Mouse (Mus musculus): ENCODE data around the gene Hecw2.

Gene Hecw2

DNA sequence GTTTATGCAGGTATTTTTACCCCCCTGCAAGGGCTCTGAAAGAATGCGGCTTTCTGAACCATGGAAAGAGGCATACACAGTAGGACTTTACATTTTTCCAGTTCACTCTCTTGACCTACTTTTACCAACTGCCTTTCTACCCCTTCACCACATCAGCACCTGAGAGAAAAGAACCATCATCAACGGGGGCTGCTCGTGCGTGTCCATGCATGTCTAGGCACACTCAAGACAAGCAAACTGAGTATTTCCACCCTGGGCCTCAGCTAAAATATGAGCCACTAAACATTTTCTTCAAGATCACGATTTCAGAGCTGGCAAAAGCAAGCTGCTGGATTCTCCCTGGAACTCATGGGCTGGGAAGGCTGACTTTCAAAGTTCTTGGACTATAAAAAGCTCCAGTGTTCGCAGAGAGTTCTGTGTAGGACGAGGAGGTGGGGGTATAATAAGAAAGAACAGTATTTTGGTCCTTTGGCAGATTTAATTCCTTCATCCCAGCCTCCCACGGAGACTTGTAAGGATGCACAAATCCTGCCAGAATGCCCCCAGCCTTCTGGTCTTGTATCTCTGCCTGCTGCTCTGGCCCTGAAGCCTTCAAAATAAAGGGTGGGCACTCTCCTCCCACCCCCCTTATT is 76.5 kb downstream of the Hecw2 start:
- DNase-seq (ENCODE audit: low spot score), result no peak

- DNase-seq (ENCODE audit: low spot score), result no peak
Measured at GRCm38 (mm10) chr1:54110920-54111605, 83.9 kb downstream of the Hecw2 start.

DNA sequence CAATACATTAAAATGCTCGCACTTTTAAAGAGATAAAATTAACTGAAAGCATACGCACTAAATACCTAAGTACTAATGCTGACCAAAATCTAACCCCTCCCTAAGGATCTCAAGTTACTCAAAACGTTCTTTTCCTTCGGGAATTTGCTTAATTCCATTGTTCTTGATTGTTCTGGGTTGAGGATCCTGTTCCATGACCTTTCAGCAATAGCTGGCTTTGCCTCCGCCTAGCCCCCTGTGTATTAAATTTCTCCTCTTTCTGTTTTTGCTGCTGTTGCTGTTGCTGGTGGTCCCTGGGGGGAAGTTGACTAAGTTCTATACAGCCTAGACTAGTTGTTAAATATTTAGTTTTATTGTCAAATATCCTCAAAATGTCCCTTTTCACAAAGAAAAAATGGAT is 85.7 kb downstream of the Hecw2 start:
- no peak for DNase-seq (ENCODE audit: low spot score)

- DNase-seq (ENCODE audit: low spot score), result no peak
Measured at GRCm38 (mm10) chr1:54106756-54107155, 88.2 kb downstream of the Hecw2 start.

DNA sequence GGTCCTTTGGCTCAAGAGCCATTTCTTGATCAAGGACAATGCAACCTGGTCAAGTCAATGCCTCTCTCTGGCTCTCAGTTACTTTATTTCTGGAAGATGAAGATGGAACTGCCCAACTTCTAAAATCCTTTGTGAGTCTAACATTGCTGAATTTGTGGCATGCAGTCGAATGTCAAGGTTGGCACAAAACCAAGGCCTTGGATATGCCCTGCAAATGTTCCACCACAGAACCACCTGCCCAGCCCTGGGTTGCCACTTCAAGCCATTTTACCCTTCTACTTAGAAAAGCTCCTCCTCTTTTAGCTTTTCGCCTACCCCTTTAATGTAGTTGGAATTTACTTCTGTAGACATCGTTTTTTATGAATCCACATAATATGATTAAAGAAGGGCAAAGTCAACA is 115.3 kb downstream of the Hecw2 start:
- no peak for DNase-seq (ENCODE audit: low spot score)

DNA sequence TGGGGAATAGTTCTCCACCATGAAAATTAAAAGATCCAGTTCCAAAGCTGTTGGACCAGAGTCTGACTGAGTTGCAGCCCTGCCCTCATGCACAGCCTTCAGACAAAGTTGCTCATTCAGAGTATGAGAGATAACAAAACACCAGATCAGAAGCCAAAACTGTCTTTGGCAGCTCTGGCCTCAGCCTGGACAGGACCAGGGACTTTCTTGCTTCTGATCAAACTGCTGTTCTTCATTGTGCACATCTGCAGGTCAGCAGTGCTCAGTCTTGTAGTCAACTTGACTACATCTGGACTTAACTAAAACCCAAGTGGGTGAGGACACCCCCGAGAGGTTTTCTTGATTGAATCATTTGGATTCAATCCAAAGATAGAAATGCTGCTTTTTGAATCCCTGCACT is 120.5 kb downstream of the Hecw2 start:
- DNase-seq (ENCODE audit: low spot score), result no peak

DNA sequence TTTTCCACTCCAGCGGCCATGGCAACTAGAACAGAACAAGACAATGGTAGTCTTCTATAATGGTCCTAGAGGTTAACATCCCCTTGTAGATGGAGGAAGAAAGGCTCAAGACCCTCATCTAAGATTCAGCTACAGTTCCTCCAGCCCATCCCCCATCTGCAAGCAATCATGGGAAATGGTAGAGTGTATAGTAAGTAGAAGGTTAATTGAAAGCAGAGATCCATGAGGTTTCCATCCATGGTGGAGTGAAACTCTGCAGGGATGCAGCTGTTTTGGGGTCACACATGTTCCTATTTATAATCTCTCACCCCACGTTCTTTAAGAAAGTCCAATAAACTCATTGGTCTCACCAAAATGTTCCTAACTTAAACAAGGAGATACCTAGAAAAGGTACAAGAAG is 124.8 kb downstream of the Hecw2 start:
- no peak for DNase-seq (ENCODE audit: low spot score)

DNA sequence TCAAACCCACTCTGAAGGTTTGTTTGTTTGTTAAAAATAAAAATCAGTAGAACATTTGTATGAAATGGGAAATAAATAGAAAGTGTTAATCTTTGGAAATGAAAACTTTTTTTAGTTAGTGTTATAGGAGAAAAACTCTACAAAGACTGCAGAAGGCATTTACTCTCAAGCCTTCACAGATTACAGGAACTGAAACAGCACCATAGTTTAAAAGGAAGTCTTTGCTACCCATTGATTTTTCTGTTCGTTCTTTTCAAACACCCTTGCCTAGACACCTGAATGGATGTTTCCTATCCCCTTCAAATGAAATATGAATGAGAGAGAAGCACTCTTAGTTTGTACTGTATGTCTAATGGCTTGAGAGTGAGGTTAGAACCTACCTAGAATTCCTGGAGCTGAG is 126.7 kb downstream of the Hecw2 start:
- no peak for DNase-seq (ENCODE audit: low spot score)

DNA sequence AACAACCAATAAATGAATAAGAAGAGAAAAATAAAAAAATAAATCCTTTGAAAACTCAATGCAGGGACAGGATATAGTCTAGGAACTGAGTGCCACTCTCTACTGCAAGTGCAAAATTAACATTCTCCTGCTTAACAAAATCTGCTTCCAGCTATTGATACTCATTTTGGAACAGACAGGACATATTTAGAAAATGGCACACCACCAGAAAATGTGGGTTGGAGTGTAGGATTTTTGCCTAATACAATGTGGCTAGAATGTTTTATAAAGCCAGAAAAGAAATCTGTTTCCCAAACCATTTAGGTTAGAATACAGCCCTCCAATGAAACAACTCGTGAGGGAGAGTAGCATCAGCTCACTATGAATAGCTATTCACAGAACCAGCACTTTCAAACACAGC is 129.5 kb downstream of the Hecw2 start:
- no peak for DNase-seq (ENCODE audit: low spot score)

- DNase-seq (ENCODE audit: low spot score), result no peak
Measured at GRCm38 (mm10) chr1:54061078-54061477, 133.9 kb downstream of the Hecw2 start.

DNA sequence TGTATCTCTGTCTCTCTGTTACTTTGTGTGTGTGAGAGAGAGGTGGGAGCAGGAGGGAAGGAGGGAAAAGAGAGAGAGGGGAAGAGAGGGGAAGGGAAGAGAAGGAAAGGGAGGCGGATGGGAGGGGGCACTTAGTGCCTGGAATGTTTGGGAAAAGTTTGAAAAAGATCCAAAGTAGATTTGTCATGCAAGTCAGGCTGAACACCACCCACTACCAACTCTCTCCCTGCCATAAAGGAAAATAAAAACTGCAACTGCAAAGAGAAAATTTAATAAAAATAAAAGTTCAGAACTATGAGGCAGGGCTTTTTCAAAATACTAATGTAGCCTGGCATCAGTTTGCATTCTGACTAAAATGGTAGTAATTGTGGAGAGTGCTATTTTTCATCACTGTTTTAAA is 135.2 kb downstream of the Hecw2 start:
- DNase-seq (ENCODE audit: low spot score), result no peak

DNA sequence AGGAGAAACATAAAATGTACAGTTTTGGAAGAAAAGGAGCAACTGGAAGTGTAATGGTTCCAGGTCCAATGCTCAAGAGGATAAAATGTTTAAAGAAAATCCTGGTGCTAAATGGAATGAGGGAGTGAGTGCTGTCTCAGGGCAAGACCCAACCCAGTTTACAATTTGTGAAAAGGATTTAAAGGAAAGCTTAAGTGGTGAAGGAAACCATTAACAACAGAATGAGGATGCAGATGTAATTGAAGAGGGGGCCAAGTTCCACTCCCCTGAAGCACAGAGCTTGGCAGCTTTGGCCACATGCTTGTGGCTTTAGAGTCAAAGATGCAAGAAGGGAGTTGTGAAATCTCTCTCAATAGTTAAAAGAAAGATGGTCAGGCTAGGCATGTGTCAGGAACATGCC is 142.2 kb downstream of the Hecw2 start:
- no peak for DNase-seq (ENCODE audit: low spot score)

DNA sequence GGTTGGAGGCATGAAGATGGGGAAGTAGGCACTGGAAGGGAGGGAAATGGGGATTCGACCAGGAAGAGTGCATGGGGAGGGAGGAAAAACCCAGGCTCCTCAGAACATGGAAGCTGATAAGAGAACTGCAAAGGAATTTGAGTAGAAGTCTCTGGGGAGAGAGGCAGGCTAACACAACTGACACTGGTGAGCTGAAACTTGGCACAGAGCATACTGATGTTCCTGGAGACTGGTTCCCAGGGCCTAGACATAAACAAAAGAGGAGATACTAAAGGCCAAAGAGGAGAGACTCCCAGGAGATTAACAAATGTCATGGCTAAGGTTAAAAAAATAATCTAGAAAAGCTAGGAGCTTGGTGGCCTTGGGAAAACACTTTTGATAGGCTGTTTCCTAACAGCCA is 148.0 kb downstream of the Hecw2 start:
- no peak for DNase-seq (ENCODE audit: low spot score)

- peak; percentile 8 for DNase-seq (ENCODE audit: low spot score)
Measured at GRCm38 (mm10) chr1:54039062-54039461, 155.9 kb downstream of the Hecw2 start.

DNA sequence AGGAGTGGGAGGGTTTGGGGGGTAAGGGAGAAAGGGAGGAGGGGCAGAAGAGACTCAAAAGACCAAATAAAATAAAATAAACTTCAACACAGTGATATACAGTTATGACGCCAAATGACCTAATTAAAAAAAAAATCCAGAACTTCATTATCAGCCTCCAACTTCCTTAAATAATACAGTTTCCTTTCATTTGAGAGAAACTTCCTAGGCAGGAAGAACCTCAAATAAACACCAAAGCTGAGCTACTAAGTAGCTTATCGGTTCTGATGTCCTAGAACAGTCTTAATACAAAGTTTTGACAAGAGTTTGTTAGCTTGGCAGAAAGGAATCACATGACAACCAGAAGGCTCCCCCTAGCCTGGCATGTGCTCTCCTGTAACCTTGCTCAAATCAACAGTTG is 177.3 kb downstream of the Hecw2 start:
- no peak for DNase-seq (ENCODE audit: low spot score)

DNA sequence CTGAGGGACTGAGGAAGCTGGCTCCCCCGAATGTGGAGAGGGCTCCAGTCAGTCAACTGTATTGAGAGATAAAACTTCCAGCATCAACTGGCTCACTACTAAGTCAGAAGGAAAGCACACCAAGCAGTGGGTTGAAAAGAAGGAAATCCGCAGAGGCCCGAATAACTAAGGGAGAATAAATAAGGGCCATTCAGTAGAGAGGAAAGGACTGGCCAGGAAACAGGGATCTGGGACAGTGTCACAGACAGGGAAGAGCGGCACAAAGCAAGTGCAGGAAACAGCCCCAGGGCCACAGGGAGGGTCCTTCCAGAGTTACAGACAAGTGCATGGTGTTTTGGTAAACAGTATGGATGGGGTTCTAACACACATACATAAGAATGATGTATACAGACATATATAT is 179.2 kb downstream of the Hecw2 start:
- DNase-seq (ENCODE audit: low spot score), result no peak

DNA sequence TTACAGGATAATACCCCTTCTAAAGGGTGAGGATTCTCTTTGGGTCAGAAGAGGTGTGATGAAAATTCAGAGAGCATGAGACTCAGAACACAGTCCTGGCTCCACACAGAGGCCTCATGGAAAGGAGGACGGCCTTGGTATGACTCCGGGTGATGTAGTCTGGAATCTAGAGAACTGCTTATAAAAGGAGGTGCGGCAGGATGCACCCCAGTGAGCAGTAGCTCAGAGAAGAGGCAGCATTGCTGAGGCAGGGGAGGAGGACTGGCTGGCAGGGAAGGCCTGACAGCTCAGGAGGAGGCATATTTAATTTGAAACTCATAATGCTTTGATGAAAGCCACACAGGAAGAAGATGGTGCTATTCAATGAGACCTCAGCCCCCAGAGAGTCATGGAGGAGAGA is 182.6 kb downstream of the Hecw2 start:
- no peak for DNase-seq (ENCODE audit: low spot score)

- no peak for DNase-seq (ENCODE audit: low spot score)
Measured at GRCm38 (mm10) chr1:54009418-54010064, 185.4 kb downstream of the Hecw2 start.

GRCm38 (mm10) chr1:54005860-54006386 is 189.0 kb downstream of the Hecw2 start:
- DNase-seq (ENCODE audit: low spot score), result no peak

- no peak for DNase-seq (ENCODE audit: low spot score)
Measured at GRCm38 (mm10) chr1:54003288-54003687, 191.7 kb downstream of the Hecw2 start.

- no peak for DNase-seq (ENCODE audit: low spot score)
Measured at GRCm38 (mm10) chr1:54002077-54002476, 192.9 kb downstream of the Hecw2 start.

GRCm38 (mm10) chr1:53997239-53997638 is 197.7 kb downstream of the Hecw2 start:
- no peak for DNase-seq (ENCODE audit: low spot score)

- DNase-seq (ENCODE audit: low spot score), result no peak
Measured at GRCm38 (mm10) chr1:53986185-53986892, 208.6 kb downstream of the Hecw2 start.
